Comparison of ENCODE assay signal across 26 mouse cellular contexts in the genomic region with DNA sequence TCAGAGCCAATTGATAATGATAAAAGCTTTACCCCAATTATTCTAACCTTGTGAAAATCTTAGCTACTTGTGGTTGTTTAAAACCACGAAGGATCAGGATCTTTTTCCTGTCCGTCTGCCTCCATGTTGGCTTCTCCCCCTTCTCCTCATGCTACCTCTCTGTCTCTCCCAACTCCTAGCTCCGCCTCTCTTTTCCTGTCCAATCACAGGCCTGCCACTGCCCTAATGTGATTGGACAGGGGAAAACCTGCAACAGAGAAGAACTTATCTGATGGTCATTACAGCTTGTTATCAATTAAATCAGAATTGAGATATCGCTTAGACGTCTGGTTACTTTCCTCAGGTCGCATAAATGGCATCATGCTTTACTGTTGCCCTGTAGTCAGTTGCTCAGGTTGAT. TPM values are rescaled to one million over a fixed set of nuclear protein-coding genes. Genes with fewer than 3 reads are reported as not detected.
DNase-seq lines count a peak whose midpoint lies in the region; ATAC-seq and TF ChIP-seq lines count a peak whose summit lies in the region.
"Had no signal": no experiment of that assay in that cellular context is flagged by ENCODE, and none has a peak within 500 bp of the region (broad histone marks: within the 10 kb centered on the region; RNA-seq: fewer than 3 reads in every experiment).

No protein-coding gene starts in this region.

- peak; percentile 55 for DNase-seq in heart, adult 11 months
- DNase-seq in ES-E14 (ENCODE audit: low read depth, low spot score) (peak; percentile 25), ZHBTc4 (ENCODE audit: low read depth, low spot score) (peak; percentile 26)
- no peak for DNase-seq in urinary bladder, postnatal 25 days (ENCODE audit: low spot score)
- DNase-seq in urinary bladder, adult 18-20 months (ENCODE audit: low spot score in 2 of 2), result no peak
- DNase-seq: adrenal gland, adult 2 months; adrenal gland, postnatal 10 days; adrenal gland, postnatal 25 days; B cell, adult 2 months; cerebellum, adult 11 months; cerebellum, adult 18-20 months; cerebellum, adult 8-10 months; cerebellum, adult 9-11 months; cerebellum, postnatal 14 days; cerebellum, postnatal 36 days; embryo, embryonic 11 days; forebrain, postnatal 0 days had no signal

- H3K27ac ChIP-seq in heart, embryonic 12.5 days (ENCODE audit: poor library complexity, severe bottlenecking), result no peak overlapping the region
- no peak overlapping the region for H3K27ac ChIP-seq in ES-E14 (ENCODE audit: insufficient read depth, low read depth, low read length, poor library complexity, severe bottlenecking)
- H3K27ac ChIP-seq: embryonic facial prominence, embryonic 13.5 days; embryonic facial prominence, embryonic 15.5 days; forebrain, embryonic 10.5 days; forebrain, embryonic 12.5 days; forebrain, embryonic 15.5 days had no signal

- H3K36me3 ChIP-seq in heart, embryonic 12.5 days, result no peaks in the 10 kb centered on the region
- H3K36me3 ChIP-seq in ES-E14 (ENCODE audit: control insufficient read depth, insufficient read depth, low read length, poor library complexity, severe bottlenecking), result no peaks in the 10 kb centered on the region
- H3K36me3 ChIP-seq: embryonic facial prominence, embryonic 13.5 days; embryonic facial prominence, embryonic 15.5 days; forebrain, embryonic 10.5 days; forebrain, embryonic 12.5 days; forebrain, embryonic 15.5 days had no signal

- peaks cover 6% of the 10 kb centered on the region; the same call in 1 of the 2 replicates for H3K4me1 ChIP-seq in heart, embryonic 12.5 days (replicated peaks)
- H3K4me1 ChIP-seq in ES-E14 (ENCODE audit: control insufficient read depth in 2 of 2, insufficient read depth in 2 of 2, low read length in 2 of 2, poor library complexity in 1 of 2), result no peaks in the 10 kb centered on the region
- H3K4me1 ChIP-seq: embryonic facial prominence, embryonic 13.5 days; embryonic facial prominence, embryonic 15.5 days; forebrain, embryonic 15.5 days had no signal

- no peak for ATAC-seq in heart, embryonic 12.5 days (ENCODE audit: insufficient number of reproducible peaks, low FRiP score)
- ATAC-seq: CD4-positive, CD25-positive, alpha-beta regulatory T cell, adult 4 months; forebrain, embryonic 15.5 days; forebrain, postnatal 0 days had no signal

- no peak overlapping the region for H3K9ac ChIP-seq in heart, embryonic 12.5 days
- peak overlapping the region; percentile 83; the same call in 1 of the 2 replicates for H3K9ac ChIP-seq in ES-E14 (ENCODE audit: insufficient read depth, low read depth, low read length, poor library complexity, severe bottlenecking)
- H3K9ac ChIP-seq: embryonic facial prominence, embryonic 13.5 days; embryonic facial prominence, embryonic 15.5 days; forebrain, embryonic 12.5 days; forebrain, embryonic 15.5 days; forebrain, postnatal 0 days had no signal

- H3K4me3 ChIP-seq in heart, embryonic 12.5 days, result no peak overlapping the region
- peak overlapping the region; percentile 67 to 72; a peak in 3 of 4 replicates for H3K4me3 ChIP-seq in ES-E14 (ENCODE audit: insufficient read depth in 1 of 2, low read depth in 1 of 2, low read length in 2 of 2, poor library complexity in 1 of 2, severe bottlenecking in 1 of 2)
- H3K4me3 ChIP-seq: embryonic facial prominence, embryonic 13.5 days; embryonic facial prominence, embryonic 15.5 days; erythroblast, embryonic 14.5 days; forebrain, embryonic 10.5 days; forebrain, embryonic 12.5 days; forebrain, embryonic 15.5 days had no signal

- 77% methylated on average over 6 of the region's 6 CpGs for WGBS in heart, embryonic 12.5 days

- no peak overlapping the region for H3K4me2 ChIP-seq in heart, embryonic 12.5 days
- H3K4me2 ChIP-seq: embryonic facial prominence, embryonic 13.5 days; embryonic facial prominence, embryonic 15.5 days; forebrain, embryonic 12.5 days; forebrain, embryonic 15.5 days had no signal

- H3K27me3 ChIP-seq in heart, embryonic 12.5 days (replicated peaks), result peaks cover 61% of the 10 kb centered on the region
- H3K27me3 ChIP-seq: CH12.LX; embryonic facial prominence, embryonic 13.5 days; embryonic facial prominence, embryonic 15.5 days; forebrain, embryonic 12.5 days; forebrain, embryonic 15.5 days had no signal

- in situ Hi-C loops in ES-E14 (cut with MboI; ENCODE audit: low sequenced_read_pairs in 2 of 2, unreplicated experiment in 2 of 2), result no loop called here

- 0 out of 2 replicates have a peak, but pooled peaks cover 3% of the 10 kb centered on the region for H3K9me3 ChIP-seq in heart, embryonic 12.5 days (replicated peaks)
- no peaks in the 10 kb centered on the region for H3K9me3 ChIP-seq in ES-E14 (ENCODE audit: control insufficient read depth, insufficient read depth, low read depth, low read length)
- H3K9me3 ChIP-seq: embryonic facial prominence, embryonic 13.5 days; embryonic facial prominence, embryonic 15.5 days; forebrain, embryonic 10.5 days; forebrain, embryonic 12.5 days; forebrain, embryonic 15.5 days had no signal

TF ChIP-seq in ES-E14, 5 proteins besides CTCF, POLR2A, EP300 and RAD21:
- TF ChIP-seq ZNF384 (IDR thresholded peaks at IDR 0.05; ENCODE audit: low read depth, low read length), result no peak
- TF ChIP-seq HCFC1 (IDR thresholded peaks at IDR 0.05; ENCODE audit: borderline replicate concordance, insufficient read depth, low read length), result no peak
- no peak for TF ChIP-seq ZC3H11A (IDR thresholded peaks at IDR 0.05; ENCODE audit: borderline replicate concordance, low read depth, low read length)
- no peak for TF ChIP-seq MAFK (IDR thresholded peaks at IDR 0.05; ENCODE audit: insufficient read depth, low read depth, low read length)
- TF ChIP-seq CHD2 (IDR thresholded peaks at IDR 0.05; ENCODE audit: low read depth, low read length), result no peak

RNA-seq across cellular contexts. Expression of a gene that starts 21.9 kb away (rescaled TPM):
- polyA plus RNA-seq in heart, embryonic 12.5 days (2016; fragmentation: Nextera tagmentation; extraction: Ambion mirVana), result 16.8 and 19.1 TPM in 2 replicates
- total RNA-seq in ES-E14 (2012; rRNA removed), result 22.4 and 31.3 TPM in 2 replicates

RNA-seq across cellular contexts. Expression of a gene that starts 33.6 kb away (rescaled TPM):
- 41.9 and 42.7 TPM in 2 replicates for polyA plus RNA-seq in heart, embryonic 12.5 days (2016; fragmentation: Nextera tagmentation; extraction: Ambion mirVana)
- total RNA-seq in ES-E14 (2012; rRNA removed), result 3.8 and 4.3 TPM in 2 replicates

Comparison
In these comparisons a context has a peak if more than half of its experiments do, and no peak if none do; other contexts are left out.
1. DNase-seq: peak in heart, adult 11 months (single experiment), ES-E14 (single experiment) and ZHBTc4 (single experiment); none in urinary bladder, postnatal 25 days (single experiment) and urinary bladder, adult 18-20 months (0 of 2).